Mouse (Mus musculus): ENCODE results near the gene Gimap3. TPM values are rescaled to one million over a fixed set of nuclear protein-coding genes. Genes with fewer than 3 reads are reported as not detected.

Gene Gimap3
- polyA plus RNA-seq, 1 experiment from 2014 or later: 0.19 TPM

- Histone ChIP-seq H3K27ac (ENCODE audit: low read depth) (no peak overlapping the region), H3K4me1 (replicated peaks; ENCODE audit: control insufficient read depth, insufficient read depth, low read length) (peaks cover 10% of the 10 kb centered on the region), H3K4me2 (ENCODE audit: low read length) (no peak overlapping the region), H3K36me3 (ENCODE audit: control insufficient read depth, insufficient read depth, low read length) (no peaks in the 10 kb centered on the region), H3K27me3 (replicated peaks; ENCODE audit: control insufficient read depth, insufficient read depth, low read length) (no peaks in the 10 kb centered on the region), H3K9me3 (ENCODE audit: control insufficient read depth, low read length) (no peaks in the 10 kb centered on the region), H3K4me3 (ENCODE audit: low read depth, low read length) (no peak overlapping the region), H3K9ac (ENCODE audit: low read length) (no peak overlapping the region)
- DNase-seq (ENCODE audit: low spot score): no peak
- WGBS: 0% methylated on average over 1 of the region's 1 CpGs
- peak; percentile 40; the same call in 1 of the 2 replicates for ATAC-seq (replicated peaks; ENCODE audit: low FRiP score, low TSS enrichment, low read depth)
Measured at GRCm38 (mm10) chr6:48725476-48725875, 45.2 kb downstream of the Gimap3 start.

GRCm38 (mm10) chr6:48723468-48723867 is 47.2 kb downstream of the Gimap3 start:
- ATAC-seq (replicated peaks; ENCODE audit: low FRiP score, low TSS enrichment, low read depth): no peak
- no peak for DNase-seq (ENCODE audit: low spot score)

GRCm38 (mm10) chr6:48720326-48720725 is 50.3 kb downstream of the Gimap3 start:
- H3K4me2 ChIP-seq (ENCODE audit: low read length): no peak overlapping the region
- 79% methylated on average over 4 of the region's 4 CpGs for WGBS
- DNase-seq (ENCODE audit: low spot score) (no peak), ATAC-seq (replicated peaks; ENCODE audit: low FRiP score, low TSS enrichment, low read depth) (no peak)
- H3K4me1 ChIP-seq (replicated peaks; ENCODE audit: control insufficient read depth, insufficient read depth, low read length): peaks cover under 1% of the 10 kb centered on the region; the same call in 1 of the 2 replicates
- no peak overlapping the region for H3K9ac ChIP-seq (ENCODE audit: low read length)
- H3K27ac ChIP-seq (ENCODE audit: low read depth): no peak overlapping the region
- H3K9me3 ChIP-seq (ENCODE audit: control insufficient read depth, low read length): no peaks in the 10 kb centered on the region
- no peak overlapping the region for H3K4me3 ChIP-seq (ENCODE audit: low read depth, low read length)
- H3K27me3 ChIP-seq (replicated peaks; ENCODE audit: control insufficient read depth, insufficient read depth, low read length): no peaks in the 10 kb centered on the region
- H3K36me3 ChIP-seq (ENCODE audit: control insufficient read depth, insufficient read depth, low read length): no peaks in the 10 kb centered on the region

More at GRCm38 (mm10) chr6:48723468-48723867, 47.2 kb downstream of the Gimap3 start:
- Histone ChIP-seq H3K27me3 (replicated peaks; ENCODE audit: control insufficient read depth, insufficient read depth, low read length) (no peaks in the 10 kb centered on the region), H3K9ac (ENCODE audit: low read length) (no peak overlapping the region), H3K36me3 (ENCODE audit: control insufficient read depth, insufficient read depth, low read length) (no peaks in the 10 kb centered on the region), H3K4me3 (ENCODE audit: low read depth, low read length) (no peak overlapping the region), H3K4me2 (ENCODE audit: low read length) (no peak overlapping the region), H3K27ac (ENCODE audit: low read depth) (no peak overlapping the region), H3K9me3 (ENCODE audit: control insufficient read depth, low read length) (no peaks in the 10 kb centered on the region), H3K4me1 (replicated peaks; ENCODE audit: control insufficient read depth, insufficient read depth, low read length) (peaks cover 10% of the 10 kb centered on the region)
- WGBS: 81% methylated on average over 8 of the region's 8 CpGs

- Histone ChIP-seq H3K27ac (ENCODE audit: low read depth) (no peak within 1 kb of the TSS), H3K4me3 (ENCODE audit: low read depth, low read length) (no peak within 1 kb of the TSS), H3K27me3 (replicated peaks; ENCODE audit: control insufficient read depth, insufficient read depth, low read length) (no peaks in the 10 kb centered on the region), H3K4me1 (replicated peaks; ENCODE audit: control insufficient read depth, insufficient read depth, low read length) (no peaks in the 10 kb centered on the region), H3K9me3 (ENCODE audit: control insufficient read depth, low read length) (no peaks in the 10 kb centered on the region), H3K4me2 (ENCODE audit: low read length) (no peak within 1 kb of the TSS), H3K36me3 (ENCODE audit: control insufficient read depth, insufficient read depth, low read length) (no peaks in the 10 kb centered on the region), H3K9ac (ENCODE audit: low read length) (no peak within 1 kb of the TSS)
- ATAC-seq (replicated peaks; ENCODE audit: low FRiP score, low TSS enrichment, low read depth): no peak
- DNase-seq (ENCODE audit: low spot score): peak; percentile 34
- 57% methylated on average over 2 of the region's 2 CpGs for WGBS
Measured at GRCm38 (mm10) chr6:48718455-48718854, 52.2 kb downstream of the Gimap3 start, which contains the start of the genes Gm28053 and Gimap7. Gene Gm28053, plus strand, starts transcription at chr6:48718607. Gene Gimap7, plus strand, starts transcription at chr6:48718621.

Other genes starting within 250 kb of the Gimap3 start
- gene Atp6v0e2, start 233.2 kb downstream of the Gimap3 start, polyA plus RNA-seq (2014; fragmentation: Nextera tagmentation; extraction: Ambion mirVana): 25.0 and 29.2 TPM in 2 replicates
- gene Lrrc61, start 216.1 kb downstream of the Gimap3 start, polyA plus RNA-seq (2014; fragmentation: Nextera tagmentation; extraction: Ambion mirVana): 6.7 and 7.7 TPM in 2 replicates
- gene Rarres2, start 198.1 kb downstream of the Gimap3 start, polyA plus RNA-seq (2014; fragmentation: Nextera tagmentation; extraction: Ambion mirVana): 69.7 and 73.9 TPM in 2 replicates
- not detected in 2 replicates for gene Gm45021, start 181.2 kb downstream of the Gimap3 start, polyA plus RNA-seq (2014; fragmentation: Nextera tagmentation; extraction: Ambion mirVana)
- 28.4 and 29.5 TPM in 2 replicates for gene Repin1, start 177.0 kb downstream of the Gimap3 start, polyA plus RNA-seq (2014; fragmentation: Nextera tagmentation; extraction: Ambion mirVana)
- gene Gm44965, start 176.9 kb downstream of the Gimap3 start, polyA plus RNA-seq (2014; fragmentation: Nextera tagmentation; extraction: Ambion mirVana): not detected in 2 replicates
- 7.4 and 8.3 TPM in 2 replicates for gene Zfp775, start 168.8 kb downstream of the Gimap3 start, polyA plus RNA-seq (2014; fragmentation: Nextera tagmentation; extraction: Ambion mirVana)
- 0.70 and 1.0 TPM in 2 replicates for gene AI854703, start 144.1 kb downstream of the Gimap3 start, polyA plus RNA-seq (2014; fragmentation: Nextera tagmentation; extraction: Ambion mirVana)
- 0.73 and 0.77 TPM in 2 replicates for gene Gimap8, start 123.6 kb downstream of the Gimap3 start, polyA plus RNA-seq (2014; fragmentation: Nextera tagmentation; extraction: Ambion mirVana)
- gene Gimap9, start 94.7 kb downstream of the Gimap3 start, polyA plus RNA-seq (2014; fragmentation: Nextera tagmentation; extraction: Ambion mirVana): 14.1 and 15.9 TPM in 2 replicates
- gene Gimap4, start 86.3 kb downstream of the Gimap3 start, polyA plus RNA-seq (2014; fragmentation: Nextera tagmentation; extraction: Ambion mirVana): 18.3 and 19.1 TPM in 2 replicates
- 22.8 and 24.3 TPM in 2 replicates for gene Gimap6, start 62.6 kb downstream of the Gimap3 start, polyA plus RNA-seq (2014; fragmentation: Nextera tagmentation; extraction: Ambion mirVana)
- gene Gm28053, start 52.2 kb downstream of the Gimap3 start, polyA plus RNA-seq (2014; fragmentation: Nextera tagmentation; extraction: Ambion mirVana): 1.4 and 4.9 TPM in 2 replicates
- 0.14 and 0.16 TPM in 2 replicates for gene Gimap7, start 52.2 kb downstream of the Gimap3 start, polyA plus RNA-seq (2014; fragmentation: Nextera tagmentation; extraction: Ambion mirVana)
- gene Gimap1, start 31.8 kb downstream of the Gimap3 start, polyA plus RNA-seq (2014; fragmentation: Nextera tagmentation; extraction: Ambion mirVana): 21.0 and 23.8 TPM in 2 replicates
- gene Gimap5, start 24.7 kb downstream of the Gimap3 start, polyA plus RNA-seq (2014; fragmentation: Nextera tagmentation; extraction: Ambion mirVana): 9.0 and 10.7 TPM in 2 replicates
- 171 and 182 TPM in 2 replicates for gene Tmem176a, start 70.1 kb upstream of the Gimap3 start, polyA plus RNA-seq (2014; fragmentation: Nextera tagmentation; extraction: Ambion mirVana)
- 373 and 390 TPM in 2 replicates for gene Tmem176b, start 70.6 kb upstream of the Gimap3 start, polyA plus RNA-seq (2014; fragmentation: Nextera tagmentation; extraction: Ambion mirVana)
- gene Aoc1, start 102.0 kb upstream of the Gimap3 start, polyA plus RNA-seq (2014; fragmentation: Nextera tagmentation; extraction: Ambion mirVana): 2.5 and 2.8 TPM in 2 replicates
- not detected in 2 replicates for gene 1600015I10Rik, start 159.0 kb upstream of the Gimap3 start, polyA plus RNA-seq (2014; fragmentation: Nextera tagmentation; extraction: Ambion mirVana)
- not detected in 2 replicates for gene Doxl2, start 204.1 kb upstream of the Gimap3 start, polyA plus RNA-seq (2014; fragmentation: Nextera tagmentation; extraction: Ambion mirVana)
- gene Svs1, start 216.0 kb upstream of the Gimap3 start, polyA plus RNA-seq (2014; fragmentation: Nextera tagmentation; extraction: Ambion mirVana): not detected in 2 replicates